Comparison of ENCODE assay signal across 14 mouse cellular contexts in genomic region chr7:49076283-49076694, GRCm38 (mm10).
DNase-seq lines count a peak whose midpoint lies in the region; ATAC-seq lines count a peak whose summit lies in the region.
"Had no signal": no experiment of that assay in that cellular context is flagged by ENCODE, and none has a peak within 500 bp of the region (broad histone marks: within the 10 kb centered on the region; RNA-seq: fewer than 3 reads in every experiment).

No protein-coding gene starts in this region.

- intact Hi-C loops in left cerebral cortex, postnatal 25 days (cut with DNase I) = loop anchor here (1.0 to 5.0 kb wide), 3 partner anchors 43 to 114 kb away; no protein-coding TSS in a partner anchor

- no peak overlapping the region for H3K4me2 ChIP-seq in forebrain, embryonic 14.5 days (ENCODE audit: low read length)
- H3K4me2 ChIP-seq: kidney, embryonic 15.5 days; limb, embryonic 15.5 days had no signal

- 36% methylated on average over 8 of the region's 8 CpGs for WGBS in forebrain, embryonic 14.5 days
- WGBS in forebrain, embryonic 10.5 days = 67% methylated on average over 8 of the region's 8 CpGs

- H3K27ac ChIP-seq in forebrain, embryonic 14.5 days (ENCODE audit: low read depth, low read length) = no peak overlapping the region
- H3K27ac ChIP-seq in forebrain, embryonic 10.5 days = no peak overlapping the region
- H3K27ac ChIP-seq: kidney, embryonic 15.5 days; limb, embryonic 15.5 days had no signal

- H3K4me3 ChIP-seq in forebrain, embryonic 14.5 days (ENCODE audit: low read depth, low read length) = no peak overlapping the region
- H3K4me3 ChIP-seq in forebrain, embryonic 10.5 days = no peak overlapping the region
- H3K4me3 ChIP-seq: kidney, embryonic 15.5 days; limb, embryonic 15.5 days had no signal

- H3K4me1 ChIP-seq in forebrain, embryonic 14.5 days (ENCODE audit: control insufficient read depth, insufficient read depth, low read length) = peaks cover 17% of the 10 kb centered on the region
- H3K4me1 ChIP-seq in forebrain, embryonic 10.5 days = peaks cover 18% of the 10 kb centered on the region
- H3K4me1 ChIP-seq: limb, embryonic 15.5 days had no signal

- H3K9ac ChIP-seq in forebrain, embryonic 14.5 days (ENCODE audit: low read length) = no peak overlapping the region
- H3K9ac ChIP-seq: kidney, embryonic 15.5 days; limb, embryonic 15.5 days had no signal

- H3K9me3 ChIP-seq in forebrain, embryonic 14.5 days (replicated peaks; ENCODE audit: control insufficient read depth, low read length) = no peaks in the 10 kb centered on the region
- H3K9me3 ChIP-seq in forebrain, embryonic 10.5 days = no peaks in the 10 kb centered on the region
- H3K9me3 ChIP-seq: kidney, embryonic 15.5 days; limb, embryonic 15.5 days had no signal

- no peaks in the 10 kb centered on the region for H3K36me3 ChIP-seq in forebrain, embryonic 14.5 days (ENCODE audit: control insufficient read depth, insufficient read depth, low read length)
- H3K36me3 ChIP-seq in forebrain, embryonic 10.5 days (replicated peaks) = no peaks in the 10 kb centered on the region
- H3K36me3 ChIP-seq: G1E; kidney, embryonic 15.5 days; limb, embryonic 15.5 days had no signal

- no peaks in the 10 kb centered on the region for H3K27me3 ChIP-seq in forebrain, embryonic 14.5 days (replicated peaks; ENCODE audit: control insufficient read depth, insufficient read depth, low read length)
- H3K27me3 ChIP-seq in forebrain, embryonic 10.5 days (ENCODE audit: poor library complexity, severe bottlenecking) = peaks cover 68% of the 10 kb centered on the region

- DNase-seq in forebrain, embryonic 14.5 days (ENCODE audit: low spot score) = peak; percentile 51
- DNase-seq in forebrain, embryonic 10.5 days (ENCODE audit: extremely low spot score, low spot score) = no peak
- DNase-seq in right cerebral cortex, adult 18-20 months = peak; percentile 72
- no peak for DNase-seq in right cerebral cortex, postnatal 14 days
- DNase-seq in left cerebral cortex, postnatal 25 days (ENCODE audit: low spot score in 2 of 2) = peak; percentile 48 to 90
- DNase-seq in telencephalon, adult 2 months (ENCODE audit: low read depth, low spot score) = peak; percentile 56
- no peak for DNase-seq in gastrocnemius, adult 8-10 months (ENCODE audit: low spot score in 2 of 2)
- no peak for DNase-seq in embryo, embryonic 10 days (ENCODE audit: low spot score)
- DNase-seq: B cell, adult 2 months; cerebellum, adult 2 months; thymus, adult 2 months had no signal

- peak; percentile 38; the same call in 1 of the 2 replicates for ATAC-seq in forebrain, embryonic 14.5 days

Comparison
In these comparisons a context has a peak if more than half of its experiments do, and no peak if none do; other contexts are left out.
1. DNase-seq: peak in forebrain, embryonic 14.5 days (single experiment), right cerebral cortex, adult 18-20 months (single experiment), left cerebral cortex, postnatal 25 days (2 of 2) and telencephalon, adult 2 months (single experiment); none in forebrain, embryonic 10.5 days (single experiment), right cerebral cortex, postnatal 14 days (single experiment), gastrocnemius, adult 8-10 months (0 of 2) and embryo, embryonic 10 days (single experiment).